Mouse (Mus musculus) limb, embryonic 11.5 days (tissue): ENCODE measurements at regions not wholly inside any gene's neighbourhood (a gene's known extent, or its start where the extent isn't known, plus 50 kb on each side); places are given as distances from the start of the nearest gene placed in this dataset.
"Not testable (repeated sequence)": the region's sequence is repeated elsewhere in the genome, so short reads cannot be mapped to it uniquely, and the experiment has no call there.

Experiments used
- ATAC-seq: fragments of 200-750 bp; cut with Nextera tagmentation; 2 replicates; pipeline ENCODE4 v1.8.0; 2017; ENCODE audit warnings: low read depth; ENCODE audit not compliant: insufficient number of reproducible peaks, low FRiP score, low TSS enrichment
- DNase-seq: peaks from one replicate; pipeline ENCODE4 v3.0.0-alpha.2; 2015; ENCODE audit warnings: low spot score
- H3K27ac ChIP-seq: fragments of 300-500 bp; sonication (generic); replicated peaks from 2 replicates; pipeline ENCODE4 v1.5.1; 2014; ENCODE audit warnings: low read depth, mild to moderate bottlenecking, low read length
- H3K27me3 ChIP-seq: fragments of 300-500 bp; sonication (generic); 2 replicates; pipeline ENCODE4 v1.6.1; 2014; ENCODE audit warnings: mild to moderate bottlenecking, low read length, mixed read lengths; ENCODE audit not compliant: control insufficient read depth, insufficient read depth
- H3K36me3 ChIP-seq: fragments of 300-500 bp; sonication (generic); 2 replicates; pipeline ENCODE4 v1.6.1; 2014; ENCODE audit warnings: mild to moderate bottlenecking, low read length, moderate library complexity, mixed read lengths; ENCODE audit not compliant: control insufficient read depth, insufficient read depth
- H3K4me1 ChIP-seq: fragments of 300-500 bp; sonication (generic); 2 replicates; pipeline ENCODE4 v1.6.1; 2014; ENCODE audit warnings: low read length, mixed read lengths; ENCODE audit not compliant: control insufficient read depth, insufficient read depth
- H3K4me2 ChIP-seq: fragments of 300-500 bp; sonication (generic); 2 replicates; pipeline ENCODE4 v1.6.1; 2014; ENCODE audit warnings: low read depth, mild to moderate bottlenecking, moderate library complexity; ENCODE audit not compliant: severe bottlenecking
- H3K4me3 ChIP-seq: fragments of 300-500 bp; sonication (generic); 2 replicates; pipeline ENCODE4 v1.5.1; 2014; ENCODE audit warnings: low read depth, low read length
- H3K9ac ChIP-seq: fragments of 300-500 bp; sonication (generic); 2 replicates; pipeline ENCODE4 v1.6.1; 2014; ENCODE audit warnings: mild to moderate bottlenecking, low read length
- H3K9me3 ChIP-seq: fragments of 300-500 bp; sonication (generic); 2 replicates; pipeline ENCODE4 v1.6.1; 2016; ENCODE audit warnings: low read length; ENCODE audit not compliant: control insufficient read depth
- WGBS: fragments of 180-500 bp; shearing (Covaris S2); extraction: QIAGEN DNeasy Blood & Tissue Kit; methylation state at CpG from one replicate; pipeline ENCODE4 v1.1.7; 2014; 5-methylcytosine and 5-hydroxymethylcytosine counted together

- not testable (repeated sequence) for H3K4me1 ChIP-seq, DNase-seq, H3K9me3 ChIP-seq, H3K9ac ChIP-seq, ATAC-seq, H3K4me2 ChIP-seq, H3K4me3 ChIP-seq, H3K27ac ChIP-seq, H3K36me3 ChIP-seq, H3K27me3 ChIP-seq
- 92% methylated on average over 2 of the region's 2 CpGs for WGBS
Observed at GRCm38 (mm10) chr15:37074207-37074606, 66.6 kb upstream of the Zfp706 start.

- no peaks in the 10 kb centered on the region for H3K27me3 ChIP-seq
- H3K36me3 ChIP-seq: no peaks in the 10 kb centered on the region
- no peaks in the 10 kb centered on the region for H3K9me3 ChIP-seq
- 80% methylated on average over 5 of the region's 5 CpGs for WGBS
- H3K27ac ChIP-seq: no peak overlapping the region
- H3K4me3 ChIP-seq: no peak overlapping the region
- H3K4me2 ChIP-seq: no peak overlapping the region
- ATAC-seq (no peak), DNase-seq (no peak)
- H3K9ac ChIP-seq: no peak overlapping the region
- H3K4me1 ChIP-seq: no peaks in the 10 kb centered on the region
Observed at GRCm38 (mm10) chr15:37072202-37072862, 64.8 kb upstream of the Zfp706 start.

GRCm38 (mm10) chr15:37070188-37070587 lies 62.6 kb upstream of the Zfp706 start:
- Histone ChIP-seq H3K4me2 (no peak overlapping the region), H3K27ac (no peak overlapping the region), H3K27me3 (no peaks in the 10 kb centered on the region), H3K9me3 (no peaks in the 10 kb centered on the region), H3K36me3 (no peaks in the 10 kb centered on the region), H3K9ac (no peak overlapping the region), H3K4me3 (no peak overlapping the region), H3K4me1 (no peaks in the 10 kb centered on the region)
- ATAC-seq (no peak), DNase-seq (no peak)
- WGBS: 38% methylated on average over 3 of the region's 3 CpGs

- WGBS: 89% methylated on average over 4 of the region's 4 CpGs
- H3K4me2 ChIP-seq: no peak overlapping the region
- H3K4me1 ChIP-seq: no peaks in the 10 kb centered on the region
- no peaks in the 10 kb centered on the region for H3K36me3 ChIP-seq
- ATAC-seq: no peak
- no peaks in the 10 kb centered on the region for H3K9me3 ChIP-seq
- no peak for DNase-seq
- H3K9ac ChIP-seq: no peak overlapping the region
- no peak overlapping the region for H3K27ac ChIP-seq
- H3K27me3 ChIP-seq: no peaks in the 10 kb centered on the region
- no peak overlapping the region for H3K4me3 ChIP-seq
Observed at GRCm38 (mm10) chr15:37067326-37067725, 59.8 kb upstream of the Zfp706 start.

GRCm38 (mm10) chr15:37065926-37066550 lies 58.5 kb upstream of the Zfp706 start:
- H3K4me2 ChIP-seq: no peak overlapping the region
- no peaks in the 10 kb centered on the region for H3K9me3 ChIP-seq
- ATAC-seq: no peak
- H3K27me3 ChIP-seq: no peaks in the 10 kb centered on the region
- no peak for DNase-seq
- no peaks in the 10 kb centered on the region for H3K36me3 ChIP-seq
- H3K4me3 ChIP-seq: no peak overlapping the region
- H3K9ac ChIP-seq: no peak overlapping the region
- 89% methylated on average over 9 of the region's 9 CpGs for WGBS
- no peak overlapping the region for H3K27ac ChIP-seq
- H3K4me1 ChIP-seq: no peaks in the 10 kb centered on the region

GRCm38 (mm10) chr15:37065408-37065807 lies 57.8 kb upstream of the Zfp706 start:
- DNase-seq (no peak), ATAC-seq (no peak)
- Histone ChIP-seq H3K9me3 (no peaks in the 10 kb centered on the region), H3K27me3 (no peaks in the 10 kb centered on the region), H3K27ac (no peak overlapping the region), H3K4me2 (no peak overlapping the region), H3K4me1 (no peaks in the 10 kb centered on the region), H3K36me3 (no peaks in the 10 kb centered on the region), H3K9ac (no peak overlapping the region), H3K4me3 (no peak overlapping the region)
- WGBS: 95% methylated on average over 6 of the region's 6 CpGs

GRCm38 (mm10) chr15:37063781-37064383 lies 56.3 kb upstream of the Zfp706 start:
- no peak overlapping the region for H3K4me3 ChIP-seq
- no peak overlapping the region for H3K4me2 ChIP-seq
- ATAC-seq (no peak), DNase-seq (no peak)
- H3K36me3 ChIP-seq: no peaks in the 10 kb centered on the region
- H3K9me3 ChIP-seq: no peaks in the 10 kb centered on the region
- H3K27me3 ChIP-seq: no peaks in the 10 kb centered on the region
- WGBS: 84% methylated on average over 6 of the region's 6 CpGs
- no peak overlapping the region for H3K9ac ChIP-seq
- H3K4me1 ChIP-seq: no peaks in the 10 kb centered on the region
- no peak overlapping the region for H3K27ac ChIP-seq

- Histone ChIP-seq H3K9ac (no peak overlapping the region), H3K4me1 (no peaks in the 10 kb centered on the region), H3K4me2 (no peak overlapping the region), H3K27ac (no peak overlapping the region), H3K27me3 (no peaks in the 10 kb centered on the region), H3K4me3 (no peak overlapping the region), H3K9me3 (no peaks in the 10 kb centered on the region), H3K36me3 (no peaks in the 10 kb centered on the region)
- 84% methylated on average over 7 of the region's 7 CpGs for WGBS
- DNase-seq (no peak), ATAC-seq (no peak)
Observed at GRCm38 (mm10) chr15:37062585-37062984, 55.0 kb upstream of the Zfp706 start.
